Mouse (Mus musculus): ENCODE measurements at regions not wholly inside any gene's neighbourhood (a gene's known extent, or its start where the extent isn't known, plus 50 kb on each side); places are given as distances from the start of the nearest gene placed in this dataset.
A peak's percentile ranks its signal among the peaks of the same experiment; 100 is the strongest.

- no peaks in the 10 kb centered on the region for H3K27me3 ChIP-seq (replicated peaks; ENCODE audit: control insufficient read depth, insufficient read depth, low read length)
- no peak overlapping the region for H3K27ac ChIP-seq (ENCODE audit: low read depth, low read length)
- no peak overlapping the region for H3K4me2 ChIP-seq (ENCODE audit: low read length)
- no peaks in the 10 kb centered on the region for H3K36me3 ChIP-seq (ENCODE audit: control insufficient read depth, insufficient read depth, low read length)
- H3K9ac ChIP-seq (ENCODE audit: low read length) = no peak overlapping the region
- H3K9me3 ChIP-seq (replicated peaks; ENCODE audit: control insufficient read depth, low read length) = no peaks in the 10 kb centered on the region
- 76% methylated on average over 5 of the region's 5 CpGs for WGBS
- no peaks in the 10 kb centered on the region for H3K4me1 ChIP-seq (ENCODE audit: control insufficient read depth, insufficient read depth, low read length)
- no peak overlapping the region for H3K4me3 ChIP-seq (ENCODE audit: low read depth, low read length)
- DNase-seq (ENCODE audit: low spot score) (no peak), ATAC-seq (no peak)
Measured at GRCm38 (mm10) chr5:62339958-62340597, 425.9 kb downstream of the Arap2 start.

DNA sequence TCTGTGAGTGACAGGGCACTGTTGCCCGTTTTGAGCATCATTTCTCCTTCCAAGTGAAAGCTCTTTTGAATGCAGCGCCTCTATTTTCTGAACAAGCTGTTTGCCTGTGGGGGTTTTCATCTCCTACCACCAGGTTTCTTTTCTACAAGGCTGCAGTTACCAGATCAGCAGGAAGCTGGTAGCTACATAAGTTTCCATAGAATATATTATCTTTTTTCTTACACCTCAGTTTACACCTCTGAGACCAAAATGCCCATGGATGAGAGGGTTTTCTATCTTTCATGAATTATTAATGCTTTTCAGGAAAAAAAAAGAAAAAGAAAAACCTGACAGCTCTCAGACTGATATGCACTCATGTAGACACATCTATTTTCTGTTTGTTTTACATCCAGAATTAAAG, 445.3 kb downstream of the Arap2 start:
- Histone ChIP-seq H3K9ac (ENCODE audit: low read length) (no peak overlapping the region), H3K9me3 (replicated peaks; ENCODE audit: control insufficient read depth, low read length) (no peaks in the 10 kb centered on the region), H3K4me2 (ENCODE audit: low read length) (no peak overlapping the region), H3K36me3 (ENCODE audit: control insufficient read depth, insufficient read depth, low read length) (no peaks in the 10 kb centered on the region), H3K27ac (ENCODE audit: low read depth, low read length) (no peak overlapping the region), H3K4me1 (ENCODE audit: control insufficient read depth, insufficient read depth, low read length) (no peaks in the 10 kb centered on the region), H3K4me3 (ENCODE audit: low read depth, low read length) (no peak overlapping the region), H3K27me3 (replicated peaks; ENCODE audit: control insufficient read depth, insufficient read depth, low read length) (no peaks in the 10 kb centered on the region)
- DNase-seq (ENCODE audit: low spot score) (peak; percentile 3), ATAC-seq (no peak)
- WGBS = 37% methylated on average over 2 of the region's 2 CpGs

GRCm38 (mm10) chr5:62305561-62305960, 460.4 kb downstream of the Arap2 start:
- H3K4me2 ChIP-seq (ENCODE audit: low read length) = no peak overlapping the region
- no peak for ATAC-seq
- no peaks in the 10 kb centered on the region for H3K36me3 ChIP-seq (ENCODE audit: control insufficient read depth, insufficient read depth, low read length)

GRCm38 (mm10) chr5:62296858-62297257, 469.1 kb downstream of the Arap2 start:
- ATAC-seq (no peak), DNase-seq (ENCODE audit: low spot score) (no peak)
- no peak overlapping the region for H3K9ac ChIP-seq (ENCODE audit: low read length)
- no peaks in the 10 kb centered on the region for H3K36me3 ChIP-seq (ENCODE audit: control insufficient read depth, insufficient read depth, low read length)
- H3K4me3 ChIP-seq (ENCODE audit: low read depth, low read length) = no peak overlapping the region
- H3K4me1 ChIP-seq (ENCODE audit: control insufficient read depth, insufficient read depth, low read length) = no peaks in the 10 kb centered on the region
- H3K27ac ChIP-seq (ENCODE audit: low read depth, low read length) = no peak overlapping the region
- no peaks in the 10 kb centered on the region for H3K9me3 ChIP-seq (replicated peaks; ENCODE audit: control insufficient read depth, low read length)
- 72% methylated on average over 1 of the region's 1 CpGs for WGBS
- H3K4me2 ChIP-seq (ENCODE audit: low read length) = no peak overlapping the region
- H3K27me3 ChIP-seq (replicated peaks; ENCODE audit: control insufficient read depth, insufficient read depth, low read length) = no peaks in the 10 kb centered on the region

More at GRCm38 (mm10) chr5:62305561-62305960, 460.4 kb downstream of the Arap2 start:
- H3K9me3 ChIP-seq (replicated peaks; ENCODE audit: control insufficient read depth, low read length) = no peaks in the 10 kb centered on the region
- DNase-seq (ENCODE audit: low spot score) = no peak
- no peak overlapping the region for H3K27ac ChIP-seq (ENCODE audit: low read depth, low read length)
- H3K27me3 ChIP-seq (replicated peaks; ENCODE audit: control insufficient read depth, insufficient read depth, low read length) = no peaks in the 10 kb centered on the region
- no peaks in the 10 kb centered on the region for H3K4me1 ChIP-seq (ENCODE audit: control insufficient read depth, insufficient read depth, low read length)
- H3K4me3 ChIP-seq (ENCODE audit: low read depth, low read length) = no peak overlapping the region
- no peak overlapping the region for H3K9ac ChIP-seq (ENCODE audit: low read length)

All from forebrain, embryonic 14.5 days (tissue).